Mouse (Mus musculus): ENCODE data around the gene Akt3.

Akt3 gene

GRCm38 (mm10) chr1:177018750-177019149, 239.3 kb downstream of the Akt3 start:
- no peaks in the 10 kb centered on the region for H3K4me1 ChIP-seq (replicated peaks; ENCODE audit: low read depth, low read length)
- no peak overlapping the region for H3K4me3 ChIP-seq (replicated peaks; ENCODE audit: low read length)
- H3K27me3 ChIP-seq (ENCODE audit: insufficient read depth, low read length) = no peaks in the 10 kb centered on the region
- TF ChIP-seq NANOG (IDR thresholded peaks at IDR 0.05; ENCODE audit: borderline replicate concordance, low read length) (no peak), POU5F1 (IDR thresholded peaks at IDR 0.05; ENCODE audit: borderline replicate concordance, low read length) (no peak), CTCF (conservative IDR thresholded peaks at IDR 0.05; ENCODE audit: low read length) (no peak)
- H3K36me3 ChIP-seq (ENCODE audit: insufficient read depth, low read length) = no peaks in the 10 kb centered on the region
- no peaks in the 10 kb centered on the region for H3K9me3 ChIP-seq (ENCODE audit: low read length)

DNA sequence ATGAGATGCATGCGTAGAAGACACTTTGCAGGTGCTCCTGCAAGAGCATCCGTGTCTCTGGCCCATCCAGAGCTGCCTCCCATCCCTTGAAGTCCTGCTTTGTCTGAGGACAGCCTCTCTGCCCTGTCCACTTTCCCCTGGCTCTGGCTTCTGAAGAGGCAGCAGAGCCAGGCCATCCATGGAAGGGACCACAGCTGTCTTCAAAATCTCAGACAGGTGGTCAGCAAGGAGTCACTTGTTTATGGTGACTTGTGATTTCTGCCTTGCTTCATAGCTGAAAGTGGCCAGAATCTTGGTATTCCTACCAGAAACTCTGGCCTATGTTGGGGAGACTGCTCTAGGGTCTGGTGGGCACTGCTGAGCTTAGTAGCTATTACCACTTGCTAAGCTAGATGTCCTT, 241.3 kb downstream of the Akt3 start:
- no peaks in the 10 kb centered on the region for H3K4me1 ChIP-seq (replicated peaks; ENCODE audit: low read depth, low read length)
- H3K27me3 ChIP-seq (ENCODE audit: insufficient read depth, low read length) = no peaks in the 10 kb centered on the region
- H3K4me3 ChIP-seq (replicated peaks; ENCODE audit: low read length) = no peak overlapping the region
- H3K36me3 ChIP-seq (ENCODE audit: insufficient read depth, low read length) = no peaks in the 10 kb centered on the region
- TF ChIP-seq CTCF (conservative IDR thresholded peaks at IDR 0.05; ENCODE audit: low read length) (no peak), POU5F1 (IDR thresholded peaks at IDR 0.05; ENCODE audit: borderline replicate concordance, low read length) (no peak), NANOG (IDR thresholded peaks at IDR 0.05; ENCODE audit: borderline replicate concordance, low read length) (no peak)
- H3K9me3 ChIP-seq (ENCODE audit: low read length) = no peaks in the 10 kb centered on the region

DNA sequence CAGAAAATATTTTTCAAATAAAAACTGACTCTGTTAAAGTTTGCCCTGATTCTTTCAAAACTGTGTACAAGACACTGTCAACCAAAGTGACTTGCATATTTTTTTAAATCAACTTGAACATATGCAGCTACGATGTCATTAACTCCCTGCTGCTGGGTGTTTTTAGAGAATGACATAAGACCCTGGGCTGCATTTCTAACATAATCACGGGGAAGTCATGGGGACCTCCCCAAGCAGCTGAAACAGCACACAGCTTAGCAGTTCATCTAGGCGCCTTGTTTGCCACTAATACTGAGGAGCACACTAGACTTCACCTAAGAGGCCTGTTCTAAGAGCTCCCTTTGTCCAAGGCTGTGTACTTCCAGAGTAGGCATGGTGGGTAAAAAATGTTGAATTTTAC, 242.1 kb downstream of the Akt3 start:
- Histone ChIP-seq H3K36me3 (ENCODE audit: insufficient read depth, low read length) (no peaks in the 10 kb centered on the region), H3K27me3 (ENCODE audit: insufficient read depth, low read length) (no peaks in the 10 kb centered on the region), H3K9me3 (ENCODE audit: low read length) (no peaks in the 10 kb centered on the region), H3K4me1 (replicated peaks; ENCODE audit: low read depth, low read length) (no peaks in the 10 kb centered on the region), H3K4me3 (replicated peaks; ENCODE audit: low read length) (no peak overlapping the region)
- TF ChIP-seq NANOG (IDR thresholded peaks at IDR 0.05; ENCODE audit: borderline replicate concordance, low read length) = no peak
- no peak for TF ChIP-seq POU5F1 (IDR thresholded peaks at IDR 0.05; ENCODE audit: borderline replicate concordance, low read length)
- no peak for TF ChIP-seq CTCF (conservative IDR thresholded peaks at IDR 0.05; ENCODE audit: low read length)

- TF ChIP-seq POU5F1 (IDR thresholded peaks at IDR 0.05; ENCODE audit: borderline replicate concordance, low read length) (no peak), NANOG (IDR thresholded peaks at IDR 0.05; ENCODE audit: borderline replicate concordance, low read length) (no peak), CTCF (conservative IDR thresholded peaks at IDR 0.05; ENCODE audit: low read length) (no peak)
- no peaks in the 10 kb centered on the region for H3K27me3 ChIP-seq (ENCODE audit: insufficient read depth, low read length)
- no peaks in the 10 kb centered on the region for H3K9me3 ChIP-seq (ENCODE audit: low read length)
- no peak overlapping the region for H3K4me3 ChIP-seq (replicated peaks; ENCODE audit: low read length)
- H3K4me1 ChIP-seq (replicated peaks; ENCODE audit: low read depth, low read length) = no peaks in the 10 kb centered on the region
- H3K36me3 ChIP-seq (ENCODE audit: insufficient read depth, low read length) = no peaks in the 10 kb centered on the region
Observed at GRCm38 (mm10) chr1:177014921-177015439, 243.0 kb downstream of the Akt3 start.

GRCm38 (mm10) chr1:177014346-177014745, 243.7 kb downstream of the Akt3 start:
- Histone ChIP-seq H3K4me1 (replicated peaks; ENCODE audit: low read depth, low read length) (no peaks in the 10 kb centered on the region), H3K4me3 (replicated peaks; ENCODE audit: low read length) (no peak overlapping the region), H3K36me3 (ENCODE audit: insufficient read depth, low read length) (no peaks in the 10 kb centered on the region), H3K27me3 (ENCODE audit: insufficient read depth, low read length) (no peaks in the 10 kb centered on the region), H3K9me3 (ENCODE audit: low read length) (no peaks in the 10 kb centered on the region)
- TF ChIP-seq CTCF (conservative IDR thresholded peaks at IDR 0.05; ENCODE audit: low read length) = no peak
- no peak for TF ChIP-seq POU5F1 (IDR thresholded peaks at IDR 0.05; ENCODE audit: borderline replicate concordance, low read length)
- TF ChIP-seq NANOG (IDR thresholded peaks at IDR 0.05; ENCODE audit: borderline replicate concordance, low read length) = no peak

- Histone ChIP-seq H3K4me3 (replicated peaks; ENCODE audit: low read length) (no peak overlapping the region), H3K4me1 (replicated peaks; ENCODE audit: low read depth, low read length) (peaks cover 2% of the 10 kb centered on the region), H3K36me3 (ENCODE audit: insufficient read depth, low read length) (no peaks in the 10 kb centered on the region), H3K27me3 (ENCODE audit: insufficient read depth, low read length) (no peaks in the 10 kb centered on the region), H3K9me3 (ENCODE audit: low read length) (no peaks in the 10 kb centered on the region)
- no peak for TF ChIP-seq POU5F1 (IDR thresholded peaks at IDR 0.05; ENCODE audit: borderline replicate concordance, low read length)
- TF ChIP-seq NANOG (IDR thresholded peaks at IDR 0.05; ENCODE audit: borderline replicate concordance, low read length) = no peak
- no peak for TF ChIP-seq CTCF (conservative IDR thresholded peaks at IDR 0.05; ENCODE audit: low read length)
Observed at GRCm38 (mm10) chr1:177013776-177014175, 244.2 kb downstream of the Akt3 start.

DNA sequence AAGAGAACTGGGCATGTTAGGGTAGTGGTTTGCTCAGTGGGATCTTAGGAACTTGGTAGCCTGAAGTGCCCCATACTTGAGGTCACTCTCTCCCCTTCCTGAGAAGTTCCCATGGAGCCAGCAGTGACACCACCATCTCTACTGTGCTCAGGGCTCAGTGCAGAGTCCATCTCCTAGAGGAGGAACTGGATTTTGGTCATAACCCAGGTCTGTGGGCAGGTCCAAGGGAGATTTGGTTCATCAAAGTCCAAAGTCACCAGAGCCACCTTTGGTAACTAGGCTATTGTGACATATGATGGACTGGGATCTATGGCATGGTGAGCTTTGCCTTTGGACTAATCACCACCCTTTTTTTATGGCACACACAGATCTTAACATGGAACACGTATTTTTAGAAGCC, 244.7 kb downstream of the Akt3 start:
- TF ChIP-seq NANOG (IDR thresholded peaks at IDR 0.05; ENCODE audit: borderline replicate concordance, low read length) (no peak), CTCF (conservative IDR thresholded peaks at IDR 0.05; ENCODE audit: low read length) (no peak), POU5F1 (IDR thresholded peaks at IDR 0.05; ENCODE audit: borderline replicate concordance, low read length) (no peak)
- Histone ChIP-seq H3K4me3 (replicated peaks; ENCODE audit: low read length) (no peak overlapping the region), H3K27me3 (ENCODE audit: insufficient read depth, low read length) (no peaks in the 10 kb centered on the region), H3K4me1 (replicated peaks; ENCODE audit: low read depth, low read length) (peaks cover 7% of the 10 kb centered on the region), H3K36me3 (ENCODE audit: insufficient read depth, low read length) (no peaks in the 10 kb centered on the region), H3K9me3 (ENCODE audit: low read length) (no peaks in the 10 kb centered on the region)

DNA sequence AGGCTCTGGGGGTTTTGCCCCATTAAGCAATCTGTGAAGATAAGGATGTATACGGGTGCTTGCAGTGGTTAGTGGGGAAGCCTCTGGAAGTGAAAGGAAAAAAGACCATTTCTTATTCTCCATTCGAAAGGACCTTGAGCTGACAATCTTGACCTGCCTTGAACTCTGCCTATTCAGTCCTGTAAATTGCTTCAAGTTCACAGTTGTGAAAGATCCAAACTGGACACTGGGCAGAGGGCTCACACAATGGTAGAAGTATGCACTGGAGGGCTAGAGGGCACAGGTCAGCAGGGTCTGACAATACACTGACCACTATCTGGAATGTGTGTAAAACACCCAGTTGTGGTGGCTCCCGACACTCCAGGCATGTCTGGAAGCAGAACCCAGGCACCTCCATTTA, 245.2 kb downstream of the Akt3 start:
- H3K27me3 ChIP-seq (ENCODE audit: insufficient read depth, low read length) = no peaks in the 10 kb centered on the region
- no peaks in the 10 kb centered on the region for H3K9me3 ChIP-seq (ENCODE audit: low read length)
- H3K4me3 ChIP-seq (replicated peaks; ENCODE audit: low read length) = no peak overlapping the region
- H3K4me1 ChIP-seq (replicated peaks; ENCODE audit: low read depth, low read length) = peaks cover 10% of the 10 kb centered on the region
- TF ChIP-seq CTCF (conservative IDR thresholded peaks at IDR 0.05; ENCODE audit: low read length) = no peak
- no peak for TF ChIP-seq NANOG (IDR thresholded peaks at IDR 0.05; ENCODE audit: borderline replicate concordance, low read length)
- no peak for TF ChIP-seq POU5F1 (IDR thresholded peaks at IDR 0.05; ENCODE audit: borderline replicate concordance, low read length)
- H3K36me3 ChIP-seq (ENCODE audit: insufficient read depth, low read length) = no peaks in the 10 kb centered on the region

- H3K27me3 ChIP-seq (ENCODE audit: insufficient read depth, low read length) = no peaks in the 10 kb centered on the region
- H3K4me1 ChIP-seq (replicated peaks; ENCODE audit: low read depth, low read length) = peaks cover 10% of the 10 kb centered on the region
- no peak overlapping the region for H3K4me3 ChIP-seq (replicated peaks; ENCODE audit: low read length)
- TF ChIP-seq NANOG (IDR thresholded peaks at IDR 0.05; ENCODE audit: borderline replicate concordance, low read length) (no peak), POU5F1 (IDR thresholded peaks at IDR 0.05; ENCODE audit: borderline replicate concordance, low read length) (no peak), CTCF (conservative IDR thresholded peaks at IDR 0.05; ENCODE audit: low read length) (no peak)
- no peaks in the 10 kb centered on the region for H3K36me3 ChIP-seq (ENCODE audit: insufficient read depth, low read length)
- no peaks in the 10 kb centered on the region for H3K9me3 ChIP-seq (ENCODE audit: low read length)
Observed at GRCm38 (mm10) chr1:177011688-177012087, 246.3 kb downstream of the Akt3 start.

All from E14TG2a.4 (cell line).